Mouse (Mus musculus) neural tube, embryonic 12.5 days (tissue): ENCODE results near the gene Enho. TPM values are rescaled to one million over a fixed set of nuclear protein-coding genes. Genes with fewer than 3 reads are reported as not detected.

ENCODE experiments used
- ATAC-seq: fragments of 200-750 bp; cut with Nextera tagmentation; 2 replicates; pipeline ENCODE4 v1.8.0; 2017; ENCODE audit warnings: low read depth, mild to moderate bottlenecking, moderate TSS enrichment, moderate library complexity; ENCODE audit not compliant: low FRiP score
- H3K27ac ChIP-seq: fragments of 300-500 bp; sonication (generic); 2 replicates; pipeline ENCODE4 v1.5.1; 2016
- H3K27me3 ChIP-seq: fragments of 300-500 bp; sonication (generic); replicated peaks from 2 replicates; pipeline ENCODE4 v1.6.1; 2016; ENCODE audit warnings: mild to moderate bottlenecking
- H3K36me3 ChIP-seq: fragments of 300-500 bp; sonication (generic); 2 replicates; pipeline ENCODE4 v1.6.1; 2016; ENCODE audit warnings: mild to moderate bottlenecking
- H3K4me1 ChIP-seq: fragments of 300-500 bp; sonication (generic); 2 replicates; pipeline ENCODE4 v1.6.1; 2016
- H3K4me2 ChIP-seq: fragments of 300-500 bp; sonication (generic); replicated peaks from 2 replicates; pipeline ENCODE4 v1.6.1; 2016; ENCODE audit warnings: mild to moderate bottlenecking
- H3K4me3 ChIP-seq: fragments of 300-500 bp; sonication (generic); 2 replicates; pipeline ENCODE4 v1.5.1; 2016
- H3K9ac ChIP-seq: fragments of 300-500 bp; sonication (generic); 2 replicates; pipeline ENCODE4 v1.6.1; 2016; ENCODE audit warnings: mild to moderate bottlenecking
- H3K9me3 ChIP-seq: fragments of 300-500 bp; sonication (generic); 2 replicates; pipeline ENCODE4 v1.6.1; 2016; ENCODE audit warnings: mild to moderate bottlenecking
- WGBS: fragments of 180-500 bp; shearing (Covaris S2); methylation state at CpG from one replicate; pipeline ENCODE4 v1.1.7; 2016; 5-methylcytosine and 5-hydroxymethylcytosine counted together
- polyA plus RNA-seq: library from polyadenylated mRNA; unstranded; fragments of >200 nt; fragmentation: Nextera tagmentation; extraction: Ambion mirVana; gene quantifications from 2 replicates; pipeline ENCODE4 v1.2.1, GENCODE M21; 2016

The Enho gene
- polyA plus RNA-seq, 1 experiment from 2014 or later, result 74.1 TPM

- Histone ChIP-seq H3K36me3 (peaks cover 11% of the 10 kb centered on the region; the same call in 1 of the 2 replicates), H3K4me3 (no peak overlapping the region), H3K9ac (peak overlapping the region; percentile 26; the same call in 1 of the 2 replicates), H3K9me3 (no peaks in the 10 kb centered on the region), H3K27me3 (no peaks in the 10 kb centered on the region), H3K4me1 (peaks cover 88% of the 10 kb centered on the region), H3K27ac (peak overlapping the region; percentile 21; the same call in 1 of the 2 replicates), H3K4me2 (peak overlapping the region; percentile 20)
- ATAC-seq, result peak; percentile 46; the same call in 1 of the 2 replicates
- WGBS, result 47% methylated on average over 13 of the region's 13 CpGs
Measured at GRCm38 (mm10) chr4:41677006-41677629, 37.0 kb upstream of the Enho start.

DNA sequence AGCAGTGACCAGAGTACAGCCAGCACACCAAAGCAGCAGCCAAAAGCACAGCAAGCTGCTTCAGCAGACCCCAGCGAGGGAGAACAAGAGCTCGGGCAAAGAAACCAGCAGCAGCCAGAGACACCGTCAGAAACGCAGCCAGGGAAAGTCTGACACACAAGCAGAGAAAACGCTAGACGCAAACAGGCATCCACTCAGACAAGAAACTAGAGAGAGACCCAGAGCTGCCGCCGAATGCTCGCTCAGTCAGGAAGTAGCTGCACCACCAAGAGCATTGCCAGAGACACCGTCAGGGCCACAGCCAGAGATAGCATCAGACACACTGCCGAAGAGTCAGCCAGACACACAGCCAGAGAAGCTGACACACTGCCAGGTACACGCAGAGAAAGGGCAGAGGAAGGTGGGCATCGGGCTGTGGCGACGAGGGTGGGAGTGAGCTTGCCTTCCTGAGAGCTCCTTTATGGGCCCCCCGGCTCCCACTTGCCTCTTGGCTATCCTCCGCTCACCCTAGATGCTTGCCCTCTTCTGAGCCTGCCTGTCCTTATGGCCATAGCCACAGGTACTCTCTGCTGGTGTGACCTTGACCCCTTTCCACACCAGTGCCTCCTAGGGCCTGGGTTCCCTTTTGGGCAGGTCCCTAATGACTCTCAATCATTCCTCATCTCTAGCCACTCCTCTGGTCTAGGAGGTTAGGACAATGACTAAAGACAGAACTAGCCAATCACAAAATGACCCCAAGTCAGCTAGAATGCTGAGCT lies 36.3 kb upstream of the Enho start:
- H3K27ac ChIP-seq, result no peak overlapping the region
- H3K9me3 ChIP-seq, result no peaks in the 10 kb centered on the region
- no peaks in the 10 kb centered on the region for H3K27me3 ChIP-seq
- peak overlapping the region; percentile 20; the same call in 1 of the 2 replicates for H3K4me2 ChIP-seq
- ATAC-seq, result no peak
- peaks cover 91% of the 10 kb centered on the region for H3K4me1 ChIP-seq
- 0 out of 2 replicates have a peak overlapping the region, but pooled peaks have one; percentile 26 for H3K9ac ChIP-seq
- no peak overlapping the region for H3K4me3 ChIP-seq
- WGBS, result 79% methylated on average over 17 of the region's 17 CpGs
- H3K36me3 ChIP-seq, result peaks cover 14% of the 10 kb centered on the region; the same call in 1 of the 2 replicates

- no peak overlapping the region for H3K4me2 ChIP-seq
- no peak overlapping the region for H3K4me3 ChIP-seq
- no peak for ATAC-seq
- H3K36me3 ChIP-seq, result peaks cover 29% of the 10 kb centered on the region
- H3K27me3 ChIP-seq, result no peaks in the 10 kb centered on the region
- H3K9me3 ChIP-seq, result no peaks in the 10 kb centered on the region
- peaks cover 71% of the 10 kb centered on the region for H3K4me1 ChIP-seq
- 0 out of 2 replicates have a peak overlapping the region, but pooled peaks have one; percentile 17 for H3K9ac ChIP-seq
- no peak overlapping the region for H3K27ac ChIP-seq
- 48% methylated on average over 19 of the region's 19 CpGs for WGBS
Measured at GRCm38 (mm10) chr4:41673186-41673585, 33.1 kb upstream of the Enho start.

DNA sequence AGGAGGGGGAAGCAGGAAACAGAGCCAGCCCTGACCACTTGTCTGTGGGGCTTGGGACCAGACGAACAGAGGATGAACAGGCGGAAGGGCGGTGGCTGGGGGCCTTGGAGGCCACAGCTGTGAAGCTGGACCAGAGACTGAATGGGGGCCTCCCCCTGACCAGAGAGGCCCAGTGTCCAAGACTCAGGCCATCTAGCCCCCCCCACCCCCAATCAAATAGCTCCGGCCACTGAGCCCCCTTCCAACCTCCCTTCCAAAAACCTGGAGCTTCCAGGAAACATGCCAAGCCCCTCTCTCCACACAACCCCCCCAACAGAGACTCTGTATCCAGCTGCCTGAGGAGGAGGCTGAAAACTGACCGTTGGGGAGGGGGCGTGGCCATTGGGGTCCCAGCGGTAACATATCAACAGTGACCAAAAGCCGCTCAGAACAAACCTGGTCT lies 32.4 kb upstream of the Enho start:
- peaks cover 65% of the 10 kb centered on the region for H3K4me1 ChIP-seq
- H3K9me3 ChIP-seq, result no peaks in the 10 kb centered on the region
- no peak; the same call in 1 of the 2 replicates for ATAC-seq
- no peaks in the 10 kb centered on the region for H3K27me3 ChIP-seq
- WGBS, result 28% methylated on average over 8 of the region's 8 CpGs
- H3K9ac ChIP-seq, result peak overlapping the region; percentile 35; the same call in 1 of the 2 replicates
- H3K4me2 ChIP-seq, result 0 out of 2 replicates have a peak overlapping the region, but pooled peaks have one; percentile 27
- H3K27ac ChIP-seq, result 0 out of 2 replicates have a peak overlapping the region, but pooled peaks have one; percentile 42
- no peak overlapping the region for H3K4me3 ChIP-seq
- H3K36me3 ChIP-seq, result peaks cover 29% of the 10 kb centered on the region

- peak overlapping the region; percentile 35; the same call in 1 of the 2 replicates for H3K9ac ChIP-seq
- ATAC-seq, result peak; percentile 59
- 8% methylated on average over 8 of the region's 8 CpGs for WGBS
- H3K27ac ChIP-seq, result 0 out of 2 replicates have a peak overlapping the region, but pooled peaks have one; percentile 42
- peaks cover 60% of the 10 kb centered on the region for H3K4me1 ChIP-seq
- H3K27me3 ChIP-seq, result no peaks in the 10 kb centered on the region
- H3K9me3 ChIP-seq, result no peaks in the 10 kb centered on the region
- H3K36me3 ChIP-seq, result peaks cover 29% of the 10 kb centered on the region
- peak overlapping the region; percentile 27; the same call in 1 of the 2 replicates for H3K4me2 ChIP-seq
- no peak overlapping the region for H3K4me3 ChIP-seq
Measured at GRCm38 (mm10) chr4:41671963-41672480, 31.9 kb upstream of the Enho start.

- peaks cover 29% of the 10 kb centered on the region for H3K36me3 ChIP-seq
- peak overlapping the region; percentile 42; the same call in 1 of the 2 replicates for H3K27ac ChIP-seq
- 0 out of 2 replicates have a peak overlapping the region, but pooled peaks have one; percentile 35 for H3K9ac ChIP-seq
- no peaks in the 10 kb centered on the region for H3K27me3 ChIP-seq
- 49% methylated on average over 5 of the region's 5 CpGs for WGBS
- H3K4me1 ChIP-seq, result peaks cover 54% of the 10 kb centered on the region
- ATAC-seq, result 0 out of 2 replicates have a peak, but pooled peaks have one; percentile 2
- H3K4me2 ChIP-seq, result no peak overlapping the region
- no peaks in the 10 kb centered on the region for H3K9me3 ChIP-seq
- H3K4me3 ChIP-seq, result no peak overlapping the region
Measured at GRCm38 (mm10) chr4:41671500-41671899, 31.4 kb upstream of the Enho start.

- H3K27me3 ChIP-seq, result no peaks in the 10 kb centered on the region
- H3K4me3 ChIP-seq, result no peak overlapping the region
- peaks cover 48% of the 10 kb centered on the region for H3K4me1 ChIP-seq
- 81% methylated on average over 18 of the region's 18 CpGs for whole genome bisulfite sequencing
- H3K9me3 ChIP-seq, result no peaks in the 10 kb centered on the region
- ATAC-seq, result no peak
- H3K4me2 ChIP-seq, result no peak overlapping the region
- peaks cover 29% of the 10 kb centered on the region for H3K36me3 ChIP-seq
- no peak overlapping the region for H3K27ac ChIP-seq
- no peak overlapping the region for H3K9ac ChIP-seq
Measured at GRCm38 (mm10) chr4:41670836-41671235, 30.7 kb upstream of the Enho start.

- Histone ChIP-seq H3K4me2 (no peak overlapping the region), H3K4me1 (peaks cover 52% of the 10 kb centered on the region), H3K9me3 (no peaks in the 10 kb centered on the region), H3K27ac (no peak overlapping the region), H3K27me3 (no peaks in the 10 kb centered on the region), H3K9ac (no peak overlapping the region), H3K36me3 (peaks cover 39% of the 10 kb centered on the region), H3K4me3 (no peak overlapping the region)
- no peak for ATAC-seq
- 81% methylated on average over 11 of the region's 11 CpGs for WGBS
Measured at GRCm38 (mm10) chr4:41666646-41667045, 26.5 kb upstream of the Enho start.

- H3K36me3 ChIP-seq, result peaks cover 38% of the 10 kb centered on the region
- peaks cover 57% of the 10 kb centered on the region for H3K4me1 ChIP-seq
- WGBS, result 7% methylated on average over 6 of the region's 8 CpGs
- no peak for ATAC-seq
- no peak overlapping the region for H3K27ac ChIP-seq
- H3K4me3 ChIP-seq, result no peak overlapping the region
- peak overlapping the region; percentile 18; the same call in 1 of the 2 replicates for H3K4me2 ChIP-seq
- H3K9me3 ChIP-seq, result no peaks in the 10 kb centered on the region
- H3K27me3 ChIP-seq, result no peaks in the 10 kb centered on the region
- H3K9ac ChIP-seq, result 0 out of 2 replicates have a peak overlapping the region, but pooled peaks have one; percentile 17
Measured at GRCm38 (mm10) chr4:41665009-41665675, 25.0 kb upstream of the Enho start.

- H3K4me3 ChIP-seq, result no peak overlapping the region
- H3K36me3 ChIP-seq, result peaks cover 39% of the 10 kb centered on the region
- H3K27me3 ChIP-seq, result no peaks in the 10 kb centered on the region
- ATAC-seq, result no peak
- 53% methylated on average over 7 of the region's 7 CpGs for WGBS
- H3K4me1 ChIP-seq, result peaks cover 63% of the 10 kb centered on the region
- no peak overlapping the region for H3K4me2 ChIP-seq
- H3K27ac ChIP-seq, result no peak overlapping the region
- H3K9me3 ChIP-seq, result no peaks in the 10 kb centered on the region
- H3K9ac ChIP-seq, result 0 out of 2 replicates have a peak overlapping the region, but pooled peaks have one; percentile 17
Measured at GRCm38 (mm10) chr4:41664533-41664932, 24.4 kb upstream of the Enho start.

GRCm38 (mm10) chr4:41663614-41664013 lies 23.5 kb upstream of the Enho start:
- H3K27ac ChIP-seq, result no peak overlapping the region

More at GRCm38 (mm10) chr4:41663614-41664013, 23.5 kb upstream of the Enho start:
- no peak for ATAC-seq
- Histone ChIP-seq H3K4me1 (peaks cover 72% of the 10 kb centered on the region), H3K9ac (no peak overlapping the region), H3K4me2 (no peak overlapping the region), H3K36me3 (peaks cover 40% of the 10 kb centered on the region), H3K27me3 (no peaks in the 10 kb centered on the region), H3K4me3 (no peak overlapping the region), H3K9me3 (no peaks in the 10 kb centered on the region)
- 35% methylated on average over 9 of the region's 9 CpGs for WGBS
